Mouse (Mus musculus): ENCODE measurements around the gene Tmem256.

DNA sequence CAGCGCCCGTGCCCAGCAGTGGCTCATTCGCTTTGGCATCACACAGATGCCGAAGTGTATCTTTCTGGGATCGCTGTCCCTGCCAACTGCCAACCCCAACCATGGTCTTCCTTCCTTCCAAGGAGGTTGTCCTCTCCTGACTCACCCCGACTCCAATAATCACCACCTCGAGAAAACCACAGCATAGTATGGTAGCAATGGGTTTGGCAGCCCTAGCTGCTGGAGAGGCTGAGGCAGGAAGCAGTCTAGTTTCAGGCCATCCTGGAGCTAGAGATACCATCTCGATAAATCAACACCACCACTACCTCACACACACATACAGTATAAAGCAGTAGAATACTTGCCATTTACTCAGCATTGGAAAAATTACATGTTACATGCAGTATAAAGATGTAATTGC, 19.4 kb upstream of the Tmem256 start:
- TF ChIP-seq CTCF (IDR thresholded peaks at IDR 0.05; ENCODE audit: low read depth, low read length): no peak
- no peak for TF ChIP-seq GATA1 (IDR thresholded peaks at IDR 0.05; ENCODE audit: borderline replicate concordance, low read length)
